Mouse (Mus musculus) left cerebral cortex, adult 18-20 months (tissue): ENCODE measurements around the gene Ptprj. TPM values are rescaled to one million over a fixed set of nuclear protein-coding genes. Genes with fewer than 3 reads are reported as not detected.
"Not testable (repeated sequence)": the region's sequence is repeated elsewhere in the genome, so short reads cannot be mapped to it uniquely, and the experiment has no call there.

ENCODE experiments used
- DNase-seq, 2 experiments: peaks; one replicate each; pipeline ENCODE4 v3.0.0; 2021 to 2022; ENCODE audit warnings: low spot score in 2 of 2, mixed read lengths in 1 of 2
- total RNA-seq, 2 experiments: library from RNA; stranded (reverse); gene quantifications; 2 replicates each; pipeline ENCODE4 v1.2.3; 2021

Ptprj gene
- total RNA-seq, 2 experiments from 2014 or later: 99.3 to 104 TPM

DNA sequence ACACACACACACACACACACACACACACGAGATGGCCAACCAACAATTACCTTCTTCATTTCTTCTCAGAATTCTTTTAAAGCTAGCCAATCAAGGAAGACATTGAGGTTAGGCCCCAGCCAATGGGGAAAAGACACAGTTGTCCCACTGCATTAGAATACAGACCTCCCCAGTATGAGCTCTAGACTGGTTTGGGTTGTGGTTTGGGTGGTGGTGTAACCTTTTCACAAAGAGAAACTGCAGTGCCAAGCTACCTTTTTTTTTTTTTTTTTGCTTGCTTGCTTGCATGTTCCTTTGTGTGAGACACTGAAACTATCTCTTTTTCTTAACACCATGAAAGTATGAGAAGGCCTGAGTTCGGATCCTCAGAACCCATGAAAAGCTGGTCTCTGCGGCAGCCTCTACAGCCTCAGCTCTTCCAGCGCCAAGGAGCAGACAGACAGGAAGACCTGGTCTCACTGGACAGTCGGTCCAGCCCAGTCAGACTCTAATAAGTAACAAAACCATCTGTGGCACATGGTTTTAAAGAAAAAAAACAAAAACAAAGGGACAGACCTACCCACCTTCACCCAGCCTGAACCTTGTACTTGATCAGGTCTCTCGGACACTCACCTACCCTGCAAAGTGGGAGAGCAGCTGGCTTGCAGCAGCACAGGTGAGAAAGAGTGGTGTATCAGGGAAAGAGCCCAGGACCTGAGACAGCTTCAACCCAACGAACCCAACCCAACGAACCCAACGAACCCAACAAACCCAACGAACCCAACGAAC lies 92.8 kb downstream of the Ptprj start:
- no peak for DNase-seq

DNA sequence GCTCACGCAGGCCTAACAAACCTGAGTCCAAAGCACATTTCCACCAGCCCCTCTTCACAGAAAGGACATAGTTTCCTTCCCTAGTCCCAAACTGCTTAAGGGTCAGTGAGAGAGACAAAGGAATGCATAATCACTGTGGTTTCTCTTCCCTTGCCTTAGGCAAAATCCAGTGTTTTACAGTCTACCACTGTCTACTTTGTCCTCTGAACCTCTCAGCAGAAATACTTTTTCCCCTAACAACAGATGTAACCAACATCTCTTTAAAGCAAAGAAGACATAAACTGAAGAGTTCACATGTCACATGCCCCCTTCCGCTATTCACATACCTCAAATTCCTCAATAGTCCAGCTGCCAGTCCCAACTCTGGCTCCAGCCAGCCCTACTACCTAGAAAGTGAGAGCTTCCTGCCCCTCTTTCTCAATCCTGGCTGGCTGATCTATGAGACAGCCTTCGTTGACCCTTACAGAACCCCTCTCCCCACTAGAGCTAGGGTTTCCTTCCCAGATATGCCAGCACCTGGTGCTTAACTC lies 94.2 kb downstream of the Ptprj start:
- DNase-seq: no peak

- DNase-seq: peak in 1 of 2 experiments; percentile 49
Measured at GRCm38 (mm10) chr2:90481505-90481904, 98.9 kb downstream of the Ptprj start.

- no peak for DNase-seq
Measured at GRCm38 (mm10) chr2:90480747-90481308, 99.6 kb downstream of the Ptprj start.

- no peak for DNase-seq
Measured at GRCm38 (mm10) chr2:90478531-90478930, 101.9 kb downstream of the Ptprj start.

DNA sequence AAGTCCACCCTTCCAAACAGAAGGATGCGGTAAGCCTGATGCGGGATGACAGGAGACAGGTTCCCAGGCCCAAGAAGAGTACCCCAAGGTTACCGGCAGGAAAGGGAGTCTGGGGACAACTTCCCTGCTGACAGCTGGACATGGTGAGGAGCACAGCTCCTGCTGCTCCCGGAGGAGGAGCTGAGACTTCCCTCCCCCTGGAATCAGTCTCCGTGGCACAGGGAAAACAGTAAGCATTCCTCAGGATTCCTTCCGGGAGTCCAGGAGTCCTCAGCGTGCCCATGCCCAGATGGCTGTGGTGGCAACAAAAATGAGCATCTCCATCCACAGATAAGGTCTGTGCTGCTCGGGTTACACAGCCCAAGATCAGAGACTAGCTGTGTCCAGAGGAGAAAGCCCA lies 102.8 kb downstream of the Ptprj start:
- DNase-seq: no peak

DNA sequence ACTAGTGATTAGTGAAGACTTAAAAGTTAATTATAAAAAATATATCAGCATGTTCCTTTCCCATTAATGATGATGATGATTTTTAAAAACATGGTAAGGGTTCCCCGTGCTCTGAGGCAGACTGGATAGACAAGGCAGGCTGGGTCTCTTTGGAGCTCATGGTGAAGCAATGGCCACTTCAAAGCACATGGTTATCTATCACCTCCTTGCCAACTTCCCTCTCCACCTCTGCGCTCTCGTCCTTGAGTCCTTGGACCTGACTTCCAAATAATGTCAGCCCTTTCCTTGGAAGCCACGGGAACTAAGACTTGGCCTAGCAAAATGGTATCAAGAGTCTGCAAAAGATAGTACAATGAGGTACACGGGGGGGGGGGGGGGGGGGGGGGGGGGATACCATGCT lies 103.7 kb downstream of the Ptprj start:
- no peak for DNase-seq

DNA sequence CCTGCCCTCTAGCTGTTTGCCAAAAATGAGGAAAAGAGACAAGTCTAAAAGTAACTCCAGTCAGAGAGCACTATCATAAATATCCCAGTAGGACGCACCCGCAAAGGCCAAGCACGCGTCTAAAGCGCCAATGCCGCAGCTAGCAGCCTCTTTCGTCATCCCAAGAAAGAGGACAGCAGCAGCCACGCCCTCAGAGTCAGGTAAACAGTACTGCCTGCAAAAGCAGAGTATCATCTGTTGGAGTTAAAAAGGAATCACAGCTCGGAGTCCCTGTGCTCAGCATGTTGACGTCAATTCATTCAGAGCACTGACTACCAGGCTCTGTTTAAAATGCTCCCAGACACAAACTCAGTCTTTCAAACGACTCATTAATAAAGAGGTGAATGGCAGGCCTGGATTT lies 104.1 kb downstream of the Ptprj start:
- no peak for DNase-seq

DNA sequence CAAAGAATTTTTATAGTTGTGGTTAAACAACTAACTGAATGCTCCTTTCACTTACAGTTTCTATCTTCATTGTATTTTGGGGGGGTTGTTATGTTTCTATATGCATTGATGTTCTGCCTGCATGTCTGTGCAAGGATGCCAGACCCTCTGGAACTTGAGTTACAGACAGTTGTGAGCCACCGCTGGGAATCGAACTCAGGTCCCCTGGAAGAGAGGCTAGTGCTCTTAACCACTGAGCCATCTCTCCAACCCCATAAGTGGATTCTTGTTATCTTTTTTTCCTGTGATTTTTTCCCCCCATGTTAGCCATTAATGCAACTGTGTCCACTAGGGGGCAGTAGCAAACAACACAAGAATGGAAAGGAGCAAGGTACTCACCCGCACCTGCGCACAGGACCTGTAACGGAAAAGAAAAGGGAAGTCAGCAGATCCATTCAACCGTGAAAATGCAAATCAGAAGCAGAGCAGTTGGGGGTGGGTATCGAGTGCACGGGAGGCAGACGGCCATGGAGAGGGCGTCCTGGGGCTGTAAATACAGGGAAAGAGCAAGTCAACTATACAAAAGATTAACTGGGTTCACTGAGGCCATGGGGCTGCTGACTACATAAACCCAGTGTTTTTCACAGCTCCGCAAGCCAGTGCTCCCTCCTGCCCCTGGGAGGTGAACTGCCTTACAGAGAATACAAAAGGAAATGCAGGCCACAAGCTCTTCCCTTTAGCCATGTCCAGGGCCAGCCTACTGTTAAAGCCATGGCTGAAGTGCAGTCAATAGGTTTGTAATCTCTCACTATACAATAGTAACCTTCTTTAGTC lies 105.6 kb downstream of the Ptprj start:
- DNase-seq: peak; percentile 84 to 90

GRCm38 (mm10) chr2:90472701-90473100 lies 107.7 kb downstream of the Ptprj start:
- no peak for DNase-seq

DNA sequence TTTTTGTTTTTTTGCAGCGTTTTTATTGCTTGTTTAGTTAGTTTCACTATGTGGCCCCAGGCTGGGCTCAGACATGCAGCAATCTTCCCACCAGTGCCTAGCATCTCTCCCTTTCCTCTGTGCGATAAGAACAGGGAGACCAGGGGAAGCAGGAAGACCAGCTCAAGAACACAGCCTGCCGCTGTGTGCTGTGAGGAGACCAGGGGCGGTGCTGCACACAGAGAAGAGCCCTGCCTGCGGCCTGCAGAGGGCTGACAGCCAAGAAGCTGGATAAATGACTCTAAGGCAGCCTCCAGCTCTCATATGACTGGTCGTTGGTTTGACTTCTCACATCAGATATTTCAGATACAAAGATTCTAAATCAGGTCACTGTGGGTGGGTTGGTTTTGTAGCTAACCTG lies 110.3 kb downstream of the Ptprj start:
- DNase-seq: peak in 1 of 2 experiments; percentile 46

DNA sequence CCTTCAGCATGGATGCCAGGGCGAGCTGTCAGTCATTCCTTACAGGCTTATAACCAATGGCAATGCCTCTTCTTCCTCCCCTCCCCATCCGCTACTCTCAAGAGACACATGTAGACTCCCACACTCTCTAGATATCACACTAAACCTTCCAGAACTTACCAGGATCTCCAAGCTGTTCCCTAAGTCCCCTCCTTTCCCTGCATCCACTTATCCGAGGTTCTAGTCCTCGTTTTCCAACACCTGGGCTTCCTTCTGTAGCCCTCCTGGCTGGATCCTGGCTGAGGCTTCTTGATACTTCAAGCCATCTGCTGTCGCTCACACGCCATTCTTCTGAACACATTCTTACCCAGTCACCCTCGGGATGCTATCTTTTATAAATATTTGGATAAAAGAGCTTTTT lies 114.0 kb downstream of the Ptprj start:
- DNase-seq: no peak

DNA sequence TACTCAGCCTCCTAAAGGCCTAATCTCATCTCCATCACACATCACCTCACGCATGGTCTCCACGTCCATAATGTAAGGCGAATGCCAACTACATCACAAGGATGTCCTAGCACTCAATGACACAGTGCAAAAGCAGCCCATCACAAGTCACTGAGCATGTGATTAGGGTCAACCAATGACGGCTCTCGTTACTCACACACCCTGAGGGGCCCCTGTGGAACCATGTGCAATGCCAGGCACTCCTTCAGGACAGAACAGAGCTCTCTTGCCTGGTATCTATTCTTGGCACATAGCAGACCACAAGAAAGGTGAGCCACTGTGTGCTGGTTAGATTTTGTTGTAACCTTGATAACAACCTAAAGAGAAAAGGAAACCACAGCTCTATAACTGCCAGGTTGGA lies 116.7 kb downstream of the Ptprj start:
- DNase-seq: no peak

DNA sequence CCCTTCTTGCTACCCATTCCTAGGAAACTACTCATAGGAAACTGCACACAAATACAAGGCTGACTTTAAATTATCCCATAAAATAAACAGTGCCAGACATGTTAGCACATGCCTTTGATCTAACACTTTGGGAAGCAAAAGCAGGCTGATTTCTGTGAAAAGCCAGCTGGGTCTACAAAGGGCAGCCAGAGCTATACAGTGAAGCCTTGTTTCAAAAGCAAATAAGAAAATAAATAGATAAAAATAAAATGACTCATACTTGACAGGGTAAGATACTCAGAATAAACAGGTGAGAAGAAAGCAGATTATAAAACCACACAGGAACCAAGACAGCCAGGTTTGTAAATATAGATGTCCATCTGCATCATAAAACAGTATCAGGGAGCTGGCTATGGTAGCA lies 118.2 kb downstream of the Ptprj start:
- no peak for DNase-seq

- no peak for DNase-seq
Measured at GRCm38 (mm10) chr2:90457946-90458345, 122.5 kb downstream of the Ptprj start.

GRCm38 (mm10) chr2:90452380-90452779 lies 128.1 kb downstream of the Ptprj start:
- no peak for DNase-seq

DNA sequence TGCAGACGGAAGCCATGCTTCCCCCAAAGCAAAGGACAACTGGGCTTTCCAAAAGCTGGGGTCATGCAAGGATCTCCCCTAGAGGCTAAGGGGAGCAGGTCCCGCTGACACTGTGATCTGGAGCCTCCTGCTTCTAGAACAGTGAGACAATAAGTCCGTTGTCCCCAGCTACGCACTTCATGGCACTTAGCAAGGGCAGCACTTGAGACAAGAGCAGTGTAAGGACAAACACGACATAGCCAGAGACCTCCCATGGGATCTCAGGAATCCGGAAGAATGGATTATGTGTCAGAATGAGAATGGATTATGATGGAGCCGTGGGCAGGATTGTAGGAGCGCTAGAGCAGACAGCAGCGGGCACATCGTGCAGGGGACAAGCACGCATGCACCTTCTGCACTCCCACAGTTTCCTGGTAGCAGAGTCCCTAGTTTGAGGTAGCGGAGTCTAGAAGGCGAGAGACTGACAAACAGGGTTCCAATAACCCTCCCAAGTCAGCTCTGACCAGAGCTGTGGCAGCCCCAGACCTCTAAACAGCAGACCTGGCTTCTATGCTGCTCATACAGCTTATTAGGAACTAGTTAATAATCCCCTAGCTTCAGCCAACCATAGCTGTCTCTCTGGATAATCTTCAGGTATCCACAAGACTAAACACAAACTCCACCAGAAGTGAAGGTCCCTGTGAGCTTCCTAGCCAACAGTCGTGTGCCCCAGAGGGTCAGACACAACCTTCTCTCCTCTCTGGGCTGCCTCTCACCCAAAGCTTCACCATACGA lies 131.3 kb downstream of the Ptprj start:
- no peak for DNase-seq

- DNase-seq: no peak
Measured at GRCm38 (mm10) chr2:90443811-90444210, 136.6 kb downstream of the Ptprj start.

DNA sequence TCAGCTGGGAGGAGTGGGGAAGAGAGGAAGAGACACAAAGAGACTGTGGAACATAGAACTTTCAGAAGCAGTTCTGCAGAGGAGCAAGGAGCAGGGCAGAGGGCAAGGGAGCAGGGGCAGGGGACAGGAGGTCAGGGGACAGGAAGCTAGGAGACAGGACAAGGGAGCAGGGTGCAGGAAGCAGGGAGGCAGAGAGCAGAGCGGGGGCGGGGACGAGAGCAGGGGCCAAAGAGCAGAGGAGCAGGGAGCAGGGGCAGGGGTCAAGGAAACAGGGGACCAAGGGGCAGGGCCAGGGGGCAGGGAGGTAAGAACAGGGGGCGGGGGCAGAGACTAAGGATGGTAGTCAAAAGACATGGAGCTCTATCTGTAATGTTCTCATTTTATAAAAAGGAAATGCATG lies 138.6 kb downstream of the Ptprj start:
- DNase-seq: not testable (repeated sequence)

DNA sequence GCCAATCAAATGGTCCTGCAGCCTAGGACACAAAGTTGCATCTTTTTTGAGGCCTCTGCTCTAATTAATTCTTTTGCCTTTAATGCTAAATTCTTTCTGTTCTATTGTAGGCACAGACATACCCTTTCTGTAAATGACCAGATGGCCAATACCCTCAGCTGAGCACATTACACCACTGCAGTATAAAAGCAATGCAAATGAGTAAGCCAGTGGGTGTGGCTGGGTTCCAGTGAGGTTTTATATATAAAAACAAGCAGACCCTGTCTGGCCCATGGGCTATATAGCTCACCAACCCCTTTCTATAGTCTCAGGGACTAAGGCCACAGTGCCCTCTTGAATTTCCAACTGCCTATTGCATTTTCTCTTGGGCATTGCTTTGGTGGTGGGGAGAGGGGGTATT lies 140.3 kb downstream of the Ptprj start:
- not testable (repeated sequence) for DNase-seq

GRCm38 (mm10) chr2:90437453-90437852 lies 143.0 kb downstream of the Ptprj start:
- DNase-seq: not testable (repeated sequence)
